In the genomic region with DNA sequence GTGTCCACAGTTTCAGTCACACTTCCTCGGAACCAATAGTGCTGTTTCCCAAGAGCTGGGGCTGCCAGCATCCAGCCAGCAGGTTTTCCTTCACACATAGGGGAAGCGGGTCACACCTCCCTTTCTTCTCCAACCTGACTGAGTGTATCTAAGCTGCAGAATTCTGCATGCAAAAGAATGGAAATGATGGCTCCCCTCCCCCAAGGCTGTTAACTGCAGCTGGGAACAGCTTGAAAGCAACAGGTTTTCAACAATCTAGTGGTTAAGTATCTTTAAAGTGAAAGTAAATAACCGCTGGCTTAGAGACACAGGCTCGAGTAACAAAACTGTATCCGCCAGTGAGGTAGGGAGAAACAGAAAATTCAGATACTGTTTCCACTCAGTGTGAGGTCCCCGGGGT, we compare ENCODE assay signal across 9 mouse cellular contexts. TPM values are rescaled to one million over a fixed set of nuclear protein-coding genes. Genes with fewer than 3 reads are reported as not detected.
A peak's percentile ranks its signal among the peaks of the same experiment; 100 is the strongest.
DNase-seq lines count a peak whose midpoint lies in the region; ATAC-seq lines count a peak whose summit lies in the region.
"Had no signal": no experiment of that assay in that cellular context is flagged by ENCODE, and none has a peak within 500 bp of the region (broad histone marks: within the 10 kb centered on the region; RNA-seq: fewer than 3 reads in every experiment).

No protein-coding gene starts in this region.

- DNase-seq in ES-CJ7 (ENCODE audit: low read depth, low spot score): peak; percentile 49
- DNase-seq in urinary bladder, adult 18-20 months (ENCODE audit: low spot score in 2 of 2): no peak

- H3K36me3 ChIP-seq in forebrain, embryonic 12.5 days (replicated peaks): no peaks in the 10 kb centered on the region
- H3K36me3 ChIP-seq in forebrain, embryonic 15.5 days: no peaks in the 10 kb centered on the region
- no peaks in the 10 kb centered on the region for H3K36me3 ChIP-seq in heart, embryonic 14.5 days (ENCODE audit: control insufficient read depth, insufficient read depth, low read length)
- no peaks in the 10 kb centered on the region for H3K36me3 ChIP-seq in limb, embryonic 13.5 days
- H3K36me3 ChIP-seq in neural tube, embryonic 15.5 days: no peaks in the 10 kb centered on the region

- 35% methylated on average over 6 of the region's 6 CpGs for WGBS in forebrain, embryonic 12.5 days
- 29% methylated on average over 6 of the region's 6 CpGs for WGBS in forebrain, embryonic 15.5 days
- 18% methylated on average over 6 of the region's 6 CpGs for WGBS in heart, embryonic 14.5 days
- 8% methylated on average over 6 of the region's 6 CpGs for WGBS in limb, embryonic 13.5 days
- WGBS in neural tube, embryonic 15.5 days: 13% methylated on average over 6 of the region's 6 CpGs

- ATAC-seq in forebrain, embryonic 12.5 days (ENCODE audit: low FRiP score): no peak
- ATAC-seq in forebrain, embryonic 15.5 days (replicated peaks): no peak
- no peak for ATAC-seq in heart, embryonic 14.5 days (ENCODE audit: insufficient number of reproducible peaks, insufficient read depth, low FRiP score, low read depth)
- no peak for ATAC-seq in limb, embryonic 13.5 days (ENCODE audit: low FRiP score, low read depth)
- no peak for ATAC-seq in neural tube, embryonic 15.5 days (ENCODE audit: low FRiP score)
- no peak for ATAC-seq in frontal cortex, adult (ENCODE audit: low TSS enrichment)
- ATAC-seq: Patski had no signal

- H3K4me2 ChIP-seq in forebrain, embryonic 12.5 days: peak overlapping the region; percentile 3; the same call in 1 of the 2 replicates
- H3K4me2 ChIP-seq in forebrain, embryonic 15.5 days (replicated peaks): no peak overlapping the region; the same call in 1 of the 2 replicates
- H3K4me2 ChIP-seq in heart, embryonic 14.5 days (ENCODE audit: low read length): peak overlapping the region; percentile 61
- peak overlapping the region; percentile 57 for H3K4me2 ChIP-seq in limb, embryonic 13.5 days (replicated peaks)
- peak overlapping the region; percentile 35 for H3K4me2 ChIP-seq in neural tube, embryonic 15.5 days

- no peaks in the 10 kb centered on the region for H3K9me3 ChIP-seq in forebrain, embryonic 12.5 days
- H3K9me3 ChIP-seq in forebrain, embryonic 15.5 days: no peaks in the 10 kb centered on the region
- H3K9me3 ChIP-seq in heart, embryonic 14.5 days (ENCODE audit: control insufficient read depth, low read length): no peaks in the 10 kb centered on the region
- no peaks in the 10 kb centered on the region for H3K9me3 ChIP-seq in limb, embryonic 13.5 days
- no peaks in the 10 kb centered on the region for H3K9me3 ChIP-seq in neural tube, embryonic 15.5 days (replicated peaks)

- H3K27ac ChIP-seq in forebrain, embryonic 12.5 days: no peak overlapping the region
- no peak overlapping the region for H3K27ac ChIP-seq in forebrain, embryonic 15.5 days (replicated peaks)
- no peak overlapping the region for H3K27ac ChIP-seq in heart, embryonic 14.5 days (replicated peaks in 1 of 2; ENCODE audit: control insufficient read depth in 1 of 2, insufficient read depth in 1 of 2, low read depth in 2 of 2, low read length in 2 of 2)
- H3K27ac ChIP-seq in limb, embryonic 13.5 days: peak overlapping the region; percentile 44; the same call in 1 of the 2 replicates
- no peak overlapping the region for H3K27ac ChIP-seq in neural tube, embryonic 15.5 days (replicated peaks)

- H3K27me3 ChIP-seq in forebrain, embryonic 12.5 days: no peaks in the 10 kb centered on the region
- no peaks in the 10 kb centered on the region for H3K27me3 ChIP-seq in forebrain, embryonic 15.5 days
- no peaks in the 10 kb centered on the region for H3K27me3 ChIP-seq in heart, embryonic 14.5 days (ENCODE audit: control insufficient read depth, insufficient read depth, low read length)
- no peaks in the 10 kb centered on the region for H3K27me3 ChIP-seq in limb, embryonic 13.5 days
- no peaks in the 10 kb centered on the region for H3K27me3 ChIP-seq in neural tube, embryonic 15.5 days (replicated peaks)
- H3K27me3 ChIP-seq: Patski had no signal

- H3K9ac ChIP-seq in forebrain, embryonic 12.5 days: no peak overlapping the region
- no peak overlapping the region for H3K9ac ChIP-seq in forebrain, embryonic 15.5 days (replicated peaks)
- H3K9ac ChIP-seq in heart, embryonic 14.5 days (ENCODE audit: low read length): peak overlapping the region; percentile 69
- peak overlapping the region; percentile 15; the same call in 1 of the 2 replicates for H3K9ac ChIP-seq in limb, embryonic 13.5 days
- no peak overlapping the region for H3K9ac ChIP-seq in neural tube, embryonic 15.5 days (replicated peaks)

- peaks cover 18% of the 10 kb centered on the region for H3K4me1 ChIP-seq in forebrain, embryonic 12.5 days
- H3K4me1 ChIP-seq in forebrain, embryonic 15.5 days: peaks cover 12% of the 10 kb centered on the region
- H3K4me1 ChIP-seq in heart, embryonic 14.5 days (ENCODE audit: control insufficient read depth in 2 of 2, insufficient read depth in 2 of 2, low read length in 2 of 2): peaks cover 7 to 19% of the 10 kb centered on the region in 2 experiments; a peak in 3 of 4 replicates
- H3K4me1 ChIP-seq in limb, embryonic 13.5 days: peaks cover 25% of the 10 kb centered on the region
- H3K4me1 ChIP-seq in neural tube, embryonic 15.5 days: peaks cover 18% of the 10 kb centered on the region

- H3K4me3 ChIP-seq in forebrain, embryonic 12.5 days (replicated peaks): no peak overlapping the region; the same call in 1 of the 2 replicates
- H3K4me3 ChIP-seq in forebrain, embryonic 15.5 days: no peak overlapping the region
- peak overlapping the region; percentile 28 to 29 for H3K4me3 ChIP-seq in heart, embryonic 14.5 days (ENCODE audit: control insufficient read depth in 1 of 2, insufficient read depth in 1 of 2, low read depth in 1 of 2, low read length in 2 of 2)
- peak overlapping the region; percentile 34 for H3K4me3 ChIP-seq in limb, embryonic 13.5 days
- H3K4me3 ChIP-seq in neural tube, embryonic 15.5 days (replicated peaks): 0 out of 2 replicates have a peak overlapping the region, but pooled peaks have one; percentile 13

RNA-seq across cellular contexts. Expression of a gene that starts 25.6 kb away (rescaled TPM):
- polyA plus RNA-seq in forebrain, embryonic 12.5 days (2016; fragmentation: Nextera tagmentation; extraction: Ambion mirVana): 64.4 and 66.5 TPM in 2 replicates
- 80.6 and 89.3 TPM in 2 replicates for polyA plus RNA-seq in forebrain, embryonic 15.5 days (2015; fragmentation: Nextera tagmentation; extraction: Ambion mirVana)
- polyA plus RNA-seq in heart, embryonic 14.5 days (2014; fragmentation: Nextera tagmentation; extraction: Ambion mirVana): 12.1 and 12.8 TPM in 2 replicates
- 31.2 and 33.1 TPM in 2 replicates for polyA plus RNA-seq in limb, embryonic 13.5 days (2015; fragmentation: Nextera tagmentation; extraction: Ambion mirVana)
- polyA plus RNA-seq in neural tube, embryonic 15.5 days (2015; fragmentation: Nextera tagmentation; extraction: Ambion mirVana): 30.2 and 31.0 TPM in 2 replicates

Comparison
In these comparisons a context has a peak if more than half of its experiments do, and no peak if none do; other contexts are left out.
1. H3K4me3 ChIP-seq: peak in heart, embryonic 14.5 days (2 of 2), limb, embryonic 13.5 days (single experiment) and neural tube, embryonic 15.5 days (single experiment); none in forebrain, embryonic 12.5 days (single experiment) and forebrain, embryonic 15.5 days (single experiment).
2. H3K9ac ChIP-seq: peak in heart, embryonic 14.5 days (single experiment) and limb, embryonic 13.5 days (single experiment); none in forebrain, embryonic 12.5 days (single experiment), forebrain, embryonic 15.5 days (single experiment) and neural tube, embryonic 15.5 days (single experiment).